Mouse (Mus musculus) kidney, postnatal 0 days (tissue): ENCODE results near the gene Nmt1. TPM values are rescaled to one million over a fixed set of nuclear protein-coding genes. Genes with fewer than 3 reads are reported as not detected.

Source experiments
- ATAC-seq: fragments of 200-750 bp; cut with Nextera tagmentation; replicated peaks from 2 replicates; pipeline ENCODE4 v1.8.0; 2017; ENCODE audit warnings: low read depth, moderate number of reproducible peaks, moderate TSS enrichment, moderate library complexity; ENCODE audit not compliant: low FRiP score
- DNase-seq: peaks from one replicate; pipeline ENCODE4 v3.0.0-alpha.2; 2016; ENCODE audit warnings: low spot score
- H3K27ac ChIP-seq: fragments of 300-500 bp; sonication (generic); 2 replicates; pipeline ENCODE4 v1.5.1; 2014; ENCODE audit warnings: mild to moderate bottlenecking
- H3K27me3 ChIP-seq: fragments of 300-500 bp; sonication (generic); 2 replicates; pipeline ENCODE4 v1.6.1; 2014; ENCODE audit warnings: low read length, mixed read lengths; ENCODE audit not compliant: insufficient read depth
- H3K36me3 ChIP-seq: fragments of 300-500 bp; sonication (generic); 2 replicates; pipeline ENCODE4 v1.6.1; 2014; ENCODE audit warnings: low read length, mixed read lengths; ENCODE audit not compliant: insufficient read depth
- H3K4me1 ChIP-seq: fragments of 300-500 bp; sonication (generic); replicated peaks from 2 replicates; pipeline ENCODE4 v1.6.1; 2014; ENCODE audit warnings: antibody characterized with exemption, low read length, mixed read lengths; ENCODE audit not compliant: insufficient read depth
- H3K4me2 ChIP-seq: fragments of 300-500 bp; sonication (generic); 2 replicates; pipeline ENCODE4 v1.6.1; 2014; ENCODE audit warnings: mild to moderate bottlenecking, low read length, moderate library complexity, mixed read lengths
- H3K4me3 ChIP-seq: fragments of 300-500 bp; sonication (generic); replicated peaks from 2 replicates; pipeline ENCODE4 v1.5.1; 2014; ENCODE audit warnings: low read depth, low read length
- H3K9ac ChIP-seq: fragments of 300-500 bp; sonication (generic); 2 replicates; pipeline ENCODE4 v1.6.1; 2014; ENCODE audit warnings: low read depth, low read length
- H3K9me3 ChIP-seq: fragments of 300-500 bp; sonication (generic); replicated peaks from 2 replicates; pipeline ENCODE4 v1.6.1; 2016; ENCODE audit warnings: low read length, inconsistent platforms, mixed read lengths
- CTCF ChIP-seq: IDR thresholded peaks from 2 replicates; pipeline ENCODE4 v1.5.1; 2016; ENCODE audit warnings: antibody characterized with exemption, low read depth, mild to moderate bottlenecking, moderate library complexity
- WGBS: fragments of 180-500 bp; shearing (Covaris S2); extraction: QIAGEN DNeasy Blood & Tissue Kit; methylation state at CpG from one replicate; pipeline ENCODE4 v1.1.7; 2014; 5-methylcytosine and 5-hydroxymethylcytosine counted together
- polyA plus RNA-seq: library from polyadenylated mRNA; unstranded; fragments of >200 nt; fragmentation: Nextera tagmentation; extraction: Ambion mirVana; gene quantifications from 2 replicates; pipeline ENCODE4 v1.2.1, GENCODE M21; 2015

The Nmt1 gene
- polyA plus RNA-seq, 1 experiment from 2014 or later, result 60.3 TPM

GRCm38 (mm10) chr11:103101481-103101865 lies 73.5 kb downstream of the Nmt1 start, which contains the start of the genes Plcd3 and Acbd4:
Gene Plcd3 (minus strand): TSS chr11:103101658.
Gene Acbd4 (plus strand): TSS chr11:103101682.
- peak within 1 kb of the TSS; percentile 55 for H3K4me3 ChIP-seq
- H3K4me1 ChIP-seq, result peaks cover 24% of the 10 kb centered on the region; the same call in 1 of the 2 replicates
- peak; percentile 35 for ATAC-seq
- peak; percentile 86 for DNase-seq
- H3K27ac ChIP-seq, result no peak within 1 kb of the TSS; the same call in 1 of the 2 replicates
- H3K4me2 ChIP-seq, result peak within 1 kb of the TSS; percentile 92
- WGBS, result under 1% methylated on average over 30 of the region's 34 CpGs
- H3K27me3 ChIP-seq, result no peaks in the 10 kb centered on the region
- H3K9me3 ChIP-seq, result no peaks in the 10 kb centered on the region
- H3K36me3 ChIP-seq, result no peaks in the 10 kb centered on the region
- TF ChIP-seq CTCF, result 0 out of 2 replicates have a peak, but pooled peaks have one; percentile 12
- peak within 1 kb of the TSS; percentile 58 for H3K9ac ChIP-seq

- Histone ChIP-seq H3K4me2 (peak overlapping the region; percentile 92), H3K4me1 (peaks cover 23% of the 10 kb centered on the region; the same call in 1 of the 2 replicates), H3K27me3 (no peaks in the 10 kb centered on the region), H3K9me3 (no peaks in the 10 kb centered on the region), H3K9ac (peak overlapping the region; percentile 58), H3K4me3 (peak overlapping the region; percentile 55), H3K27ac (no peak overlapping the region; the same call in 1 of the 2 replicates), H3K36me3 (no peaks in the 10 kb centered on the region)
- 2% methylated on average over 30 of the region's 30 CpGs for WGBS
- ATAC-seq, result peak; percentile 23; the same call in 1 of the 2 replicates
- peak; percentile 50 for DNase-seq
- no peak for TF ChIP-seq CTCF
These were observed 74.0 kb downstream of the Nmt1 start for GRCm38 (mm10) chr11:103101866-103102501.

- H3K27ac ChIP-seq, result no peak overlapping the region
- peak; percentile 88 for ATAC-seq
- peak; percentile 100 for TF ChIP-seq CTCF
- peak overlapping the region; percentile 92 for H3K4me2 ChIP-seq
- peaks cover 16% of the 10 kb centered on the region; the same call in 1 of the 2 replicates for H3K4me1 ChIP-seq
- peak overlapping the region; percentile 55 for H3K4me3 ChIP-seq
- H3K9me3 ChIP-seq, result no peaks in the 10 kb centered on the region
- H3K36me3 ChIP-seq, result no peaks in the 10 kb centered on the region
- DNase-seq, result peak; percentile 99
- peak overlapping the region; percentile 10; the same call in 1 of the 2 replicates for H3K9ac ChIP-seq
- no peaks in the 10 kb centered on the region for H3K27me3 ChIP-seq
- WGBS, result 1% methylated on average over 35 of the region's 35 CpGs
These were observed 74.8 kb downstream of the Nmt1 start for GRCm38 (mm10) chr11:103102725-103103349.

- no peak for ATAC-seq
- Histone ChIP-seq H3K36me3 (no peaks in the 10 kb centered on the region), H3K27me3 (no peaks in the 10 kb centered on the region), H3K4me3 (0 out of 2 replicates have a peak overlapping the region, but pooled peaks have one; percentile 42), H3K4me2 (peak overlapping the region; percentile 92), H3K27ac (no peak overlapping the region), H3K9ac (0 out of 2 replicates have a peak overlapping the region, but pooled peaks have one; percentile 10), H3K4me1 (peaks cover 16% of the 10 kb centered on the region; the same call in 1 of the 2 replicates), H3K9me3 (no peaks in the 10 kb centered on the region)
- DNase-seq, result no peak
- TF ChIP-seq CTCF, result no peak
- WGBS, result 54% methylated on average over 8 of the region's 8 CpGs
These were observed 75.6 kb downstream of the Nmt1 start for GRCm38 (mm10) chr11:103103621-103104020.

GRCm38 (mm10) chr11:103104469-103104868 lies 76.5 kb downstream of the Nmt1 start:
- ATAC-seq, result no peak

GRCm38 (mm10) chr11:103105180-103105725 lies 77.3 kb downstream of the Nmt1 start:
- no peaks in the 10 kb centered on the region for H3K36me3 ChIP-seq
- H3K9ac ChIP-seq, result no peak overlapping the region
- peak overlapping the region; percentile 75 for H3K27ac ChIP-seq
- no peak overlapping the region for H3K4me2 ChIP-seq
- DNase-seq, result no peak
- no peaks in the 10 kb centered on the region for H3K27me3 ChIP-seq
- no peaks in the 10 kb centered on the region for H3K9me3 ChIP-seq
- WGBS, result 44% methylated on average over 14 of the region's 14 CpGs
- no peak; the same call in 1 of the 2 replicates for ATAC-seq
- 0 out of 2 replicates have a peak, but pooled peaks have one; percentile 8 for TF ChIP-seq CTCF
- peaks cover 12% of the 10 kb centered on the region; the same call in 1 of the 2 replicates for H3K4me1 ChIP-seq
- H3K4me3 ChIP-seq, result no peak overlapping the region

More at GRCm38 (mm10) chr11:103104469-103104868, 76.5 kb downstream of the Nmt1 start:
- Histone ChIP-seq H3K4me1 (peaks cover 16% of the 10 kb centered on the region; the same call in 1 of the 2 replicates), H3K36me3 (no peaks in the 10 kb centered on the region), H3K4me2 (no peak overlapping the region), H3K9ac (no peak overlapping the region), H3K27ac (peak overlapping the region; percentile 75), H3K9me3 (no peaks in the 10 kb centered on the region), H3K4me3 (no peak overlapping the region), H3K27me3 (no peaks in the 10 kb centered on the region)
- TF ChIP-seq CTCF, result no peak
- WGBS, result 78% methylated on average over 7 of the region's 7 CpGs
- no peak for DNase-seq
